Comparison of ENCODE assay signal across 14 mouse cellular contexts in the genomic region with DNA sequence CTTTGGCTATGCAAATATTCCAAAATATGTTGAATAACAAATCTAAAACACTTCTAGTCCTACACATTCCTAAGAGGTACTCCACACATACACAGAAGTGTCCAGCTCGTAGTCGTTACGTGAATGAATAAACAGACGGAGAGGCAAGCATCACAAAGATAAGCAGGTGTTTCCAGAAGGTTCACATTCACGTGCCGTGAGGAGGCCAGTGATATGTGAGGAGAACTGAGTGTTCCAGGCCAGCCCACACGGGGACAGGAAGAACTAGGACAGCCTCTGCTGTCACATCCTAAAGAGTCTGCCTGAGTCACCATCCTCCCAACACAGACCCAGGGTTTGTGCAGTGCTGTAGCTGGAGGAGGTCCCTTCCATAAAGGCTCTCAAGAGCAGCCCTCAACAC. TPM values are rescaled to one million over a fixed set of nuclear protein-coding genes. Genes with fewer than 3 reads are reported as not detected.
DNase-seq lines count a peak whose midpoint lies in the region; ATAC-seq and TF ChIP-seq lines count a peak whose summit lies in the region.
"Had no signal": no experiment of that assay in that cellular context is flagged by ENCODE, and none has a peak within 500 bp of the region (broad histone marks: within the 10 kb centered on the region; RNA-seq: fewer than 3 reads in every experiment).

No protein-coding gene starts in this region.

- peak; percentile 67 for DNase-seq in MEL (ENCODE audit: low read depth, low spot score)
- peak; percentile 68 for DNase-seq in c-Kit-positive CD71-positive TER-119-positive erythroid progenitor cells, embryonic 14.5 days (ENCODE audit: low spot score)
- no peak for DNase-seq in adrenal gland, adult 18-20 months (ENCODE audit: low spot score in 2 of 2)
- no peak for DNase-seq in forebrain, embryonic 10.5 days (ENCODE audit: extremely low spot score, low spot score)
- DNase-seq: adrenal gland, postnatal 25 days; cerebellum, adult 18-20 months; gastrocnemius, postnatal 36 days; thymus, adult 2 months had no signal

- no peak overlapping the region for H3K9ac ChIP-seq in heart, embryonic 14.5 days (ENCODE audit: low read length)
- H3K9ac ChIP-seq in heart, embryonic 11.5 days (ENCODE audit: low read depth, low read length), result no peak overlapping the region
- H3K9ac ChIP-seq in MEL (ENCODE audit: control insufficient read depth, low read depth, low read length, poor library complexity, severe bottlenecking), result no peak overlapping the region
- peak overlapping the region; percentile 13; the same call in 1 of the 2 replicates for H3K9ac ChIP-seq in lung, embryonic 16.5 days (ENCODE audit: low read length)

- H3K4me1 ChIP-seq in heart, embryonic 14.5 days (ENCODE audit: control insufficient read depth in 2 of 2, insufficient read depth in 2 of 2, low read length in 2 of 2), result peaks cover 4 to 6% of the 10 kb centered on the region in 2 experiments; a peak in 2 of 4 replicates
- H3K4me1 ChIP-seq in heart, embryonic 11.5 days (ENCODE audit: control insufficient read depth, insufficient read depth, low read length), result 0 out of 2 replicates have a peak, but pooled peaks cover 3% of the 10 kb centered on the region
- peaks cover 21 to 25% of the 10 kb centered on the region in 2 experiments for H3K4me1 ChIP-seq in MEL (ENCODE audit: control insufficient read depth in 1 of 2, insufficient read depth in 2 of 2, low read length in 2 of 2)
- H3K4me1 ChIP-seq in lung, embryonic 16.5 days (replicated peaks; ENCODE audit: control insufficient read depth, insufficient read depth, low read length), result peaks cover 34% of the 10 kb centered on the region
- H3K4me1 ChIP-seq in forebrain, embryonic 10.5 days, result no peaks in the 10 kb centered on the region

- peak; percentile 58; the same call in 1 of the 2 replicates for ATAC-seq in heart, embryonic 14.5 days (ENCODE audit: insufficient number of reproducible peaks, insufficient read depth, low FRiP score, low read depth)
- no peak for ATAC-seq in heart, embryonic 11.5 days (replicated peaks; ENCODE audit: insufficient number of reproducible peaks, low FRiP score, low TSS enrichment)
- ATAC-seq in lung, embryonic 16.5 days (ENCODE audit: low read depth), result peak; percentile 80
- ATAC-seq in activated CD4-positive, CD25-positive, alpha-beta regulatory T cell, adult 4 months, result no peak
- ATAC-seq: hindbrain, postnatal 0 days had no signal

- no peak overlapping the region for H3K4me2 ChIP-seq in heart, embryonic 14.5 days (ENCODE audit: low read length)
- no peak overlapping the region for H3K4me2 ChIP-seq in heart, embryonic 11.5 days
- no peak overlapping the region for H3K4me2 ChIP-seq in lung, embryonic 16.5 days (ENCODE audit: low read depth, low read length)

- H3K27me3 ChIP-seq in heart, embryonic 14.5 days (ENCODE audit: control insufficient read depth, insufficient read depth, low read length), result no peaks in the 10 kb centered on the region
- no peaks in the 10 kb centered on the region for H3K27me3 ChIP-seq in heart, embryonic 11.5 days (ENCODE audit: control insufficient read depth, insufficient read depth, low read length)
- no peaks in the 10 kb centered on the region for H3K27me3 ChIP-seq in MEL (ENCODE audit: control insufficient read depth in 1 of 2, insufficient read depth in 2 of 2, low read length in 2 of 2)
- H3K27me3 ChIP-seq in lung, embryonic 16.5 days (ENCODE audit: control insufficient read depth, insufficient read depth, low read depth, low read length), result no peaks in the 10 kb centered on the region
- no peaks in the 10 kb centered on the region for H3K27me3 ChIP-seq in forebrain, embryonic 10.5 days (ENCODE audit: poor library complexity, severe bottlenecking)

- no peak for TF ChIP-seq RAD21 in MEL (IDR thresholded peaks at IDR 0.05; ENCODE audit: low read depth, low read length)

- H3K4me3 ChIP-seq in heart, embryonic 14.5 days (ENCODE audit: control insufficient read depth in 1 of 2, insufficient read depth in 1 of 2, low read depth in 1 of 2, low read length in 2 of 2), result no peak overlapping the region
- no peak overlapping the region for H3K4me3 ChIP-seq in heart, embryonic 11.5 days (ENCODE audit: low read depth, low read length)
- peak overlapping the region in 1 of 2 experiments; percentile 13; a peak in 1 of 4 replicates for H3K4me3 ChIP-seq in MEL (ENCODE audit: control insufficient read depth in 1 of 2, insufficient read depth in 1 of 2, low read depth in 2 of 2, low read length in 2 of 2)
- H3K4me3 ChIP-seq in lung, embryonic 16.5 days (ENCODE audit: low read length), result no peak overlapping the region
- H3K4me3 ChIP-seq in forebrain, embryonic 10.5 days, result no peak overlapping the region

- no peak for TF ChIP-seq POLR2A in MEL (IDR thresholded peaks at IDR 0.05; ENCODE audit: control insufficient read depth in 1 of 2, insufficient read depth in 1 of 2, low read depth in 1 of 2, low read length in 2 of 2, poor library complexity in 1 of 2)

- no peaks in the 10 kb centered on the region for H3K9me3 ChIP-seq in heart, embryonic 14.5 days (ENCODE audit: control insufficient read depth, low read length)
- no peaks in the 10 kb centered on the region for H3K9me3 ChIP-seq in heart, embryonic 11.5 days (replicated peaks; ENCODE audit: control insufficient read depth, low read length)
- H3K9me3 ChIP-seq in MEL (replicated peaks; ENCODE audit: insufficient read depth, low read length), result no peaks in the 10 kb centered on the region
- H3K9me3 ChIP-seq in lung, embryonic 16.5 days (ENCODE audit: control insufficient read depth, low read length), result no peaks in the 10 kb centered on the region
- no peaks in the 10 kb centered on the region for H3K9me3 ChIP-seq in forebrain, embryonic 10.5 days

- TF ChIP-seq CTCF in MEL (IDR thresholded peaks at IDR 0.05 in 2 of 3, conservative IDR thresholded peaks at IDR 0.05 in 1 of 3; ENCODE audit: control insufficient read depth in 1 of 3, insufficient read depth in 1 of 3, low read depth in 2 of 3, low read length in 3 of 3, poor library complexity in 1 of 3, severe bottlenecking in 1 of 3), result no peak

- H3K36me3 ChIP-seq in heart, embryonic 14.5 days (ENCODE audit: control insufficient read depth, insufficient read depth, low read length), result no peaks in the 10 kb centered on the region
- H3K36me3 ChIP-seq in heart, embryonic 11.5 days (ENCODE audit: control insufficient read depth, insufficient read depth, low read length), result no peaks in the 10 kb centered on the region
- H3K36me3 ChIP-seq in MEL (ENCODE audit: control insufficient read depth in 1 of 2, insufficient read depth in 2 of 2, low read length in 2 of 2), result peaks cover 0 to 24% of the 10 kb centered on the region in 2 experiments; a peak in 2 of 4 replicates
- no peaks in the 10 kb centered on the region for H3K36me3 ChIP-seq in lung, embryonic 16.5 days (ENCODE audit: control insufficient read depth, insufficient read depth, low read length)
- H3K36me3 ChIP-seq in forebrain, embryonic 10.5 days (replicated peaks), result no peaks in the 10 kb centered on the region

- WGBS in heart, embryonic 14.5 days, result 21% methylated on average over 7 of the region's 7 CpGs
- 29% methylated on average over 7 of the region's 7 CpGs for WGBS in heart, embryonic 11.5 days (ENCODE audit: insufficient replicate concordance)
- 10% methylated on average over 7 of the region's 7 CpGs for WGBS in lung, embryonic 16.5 days
- 89% methylated on average over 7 of the region's 7 CpGs for WGBS in forebrain, embryonic 10.5 days

- H3K27ac ChIP-seq in heart, embryonic 14.5 days (replicated peaks in 1 of 2; ENCODE audit: control insufficient read depth in 1 of 2, insufficient read depth in 1 of 2, low read depth in 2 of 2, low read length in 2 of 2), result no peak overlapping the region
- no peak overlapping the region for H3K27ac ChIP-seq in heart, embryonic 11.5 days (ENCODE audit: low read depth, low read length)
- no peak overlapping the region for H3K27ac ChIP-seq in MEL (ENCODE audit: control insufficient read depth, low read depth, low read length)
- H3K27ac ChIP-seq in lung, embryonic 16.5 days (ENCODE audit: low read length), result peak overlapping the region; percentile 93
- no peak overlapping the region for H3K27ac ChIP-seq in forebrain, embryonic 10.5 days
- H3K27ac ChIP-seq: hindbrain, postnatal 0 days; kidney, postnatal 0 days had no signal

- TF ChIP-seq EP300 in MEL (IDR thresholded peaks at IDR 0.05; ENCODE audit: low read depth in 1 of 2, low read length in 2 of 2), result peak in 1 of 2 experiments; percentile 56; a peak in 2 of 4 replicates

- no peaks in the 10 kb centered on the region for H3K79me2 ChIP-seq in MEL (ENCODE audit: control insufficient read depth, insufficient read depth, low read length, poor library complexity)

TF ChIP-seq in MEL, 35 proteins besides CTCF, POLR2A, EP300 and RAD21 (continues in another document):
- TF ChIP-seq KAT2A (conservative IDR thresholded peaks at IDR 0.05; ENCODE audit: low read depth, low read length) (no peak), UBTF (IDR thresholded peaks at IDR 0.05; ENCODE audit: borderline replicate concordance, insufficient read depth, low read depth, low read length) (no peak), RCOR1 (IDR thresholded peaks at IDR 0.05; ENCODE audit: low read depth, low read length) (0 out of 2 replicates have a peak, but pooled peaks have one; percentile 10), MYC (IDR thresholded peaks at IDR 0.05; ENCODE audit: low read depth, low read length) (no peak), MAZ (IDR thresholded peaks at IDR 0.05; ENCODE audit: low read depth, low read length) (0 out of 2 replicates have a peak, but pooled peaks have one; percentile 12), HCFC1 (IDR thresholded peaks at IDR 0.05; ENCODE audit: low read depth, low read length) (no peak), E2F4 (IDR thresholded peaks at IDR 0.05; ENCODE audit: borderline replicate concordance, low read depth, low read length) (no peak), TAL1 (IDR thresholded peaks at IDR 0.05; ENCODE audit: low read length) (peak; percentile 47), NRF1 (IDR thresholded peaks at IDR 0.05; ENCODE audit: insufficient read depth, low read depth, low read length, poor library complexity, severe bottlenecking) (no peak), SMC3 (IDR thresholded peaks at IDR 0.05; ENCODE audit: low read depth, low read length) (peak; percentile 7; the same call in 1 of the 2 replicates)

RNA-seq across cellular contexts. Expression of gene Hopx, which starts 36.2 kb away (rescaled TPM):
- polyA plus RNA-seq in heart, embryonic 14.5 days (2014; fragmentation: Nextera tagmentation; extraction: Ambion mirVana), result 30.1 and 34.0 TPM in 2 replicates
- 13.0 and 19.7 TPM in 2 replicates for polyA plus RNA-seq in heart, embryonic 11.5 days (2014; fragmentation: Nextera tagmentation; extraction: Ambion mirVana)
- total RNA-seq in MEL (2012; rRNA removed), result 42.3 and 43.4 TPM in 2 replicates
- polyA plus RNA-seq in MEL (2012; ENCODE audit: insufficient read depth in 1 of 2, insufficient read length in 2 of 2, low read depth in 1 of 2, low replicate concordance in 2 of 2, missing spikeins in 1 of 2), result 10 to 100 TPM in 1 of 2 experiments, not detected in 1; 26.8 TPM
- polyA plus RNA-seq in lung, embryonic 16.5 days (2015; fragmentation: Nextera tagmentation; extraction: Ambion mirVana), result 13.6 and 18.1 TPM in 2 replicates
- total RNA-seq in adrenal gland, adult 18-20 months (2021), result 1 to 10 TPM; 2.4 to 3.3 TPM
- 10 to 100 TPM; 17.5 to 20.6 TPM for polyA plus RNA-seq in activated CD4-positive, CD25-positive, alpha-beta regulatory T cell, adult 4 months (2017; shearing (Covaris generic))
- polyA plus RNA-seq in forebrain, embryonic 10.5 days (2016; fragmentation: Nextera tagmentation; extraction: Ambion mirVana), result 0.23 and 0.55 TPM in 2 replicates

Comparison
In these comparisons a context has a peak if more than half of its experiments do, and no peak if none do; other contexts are left out.
1. ATAC-seq: peak in heart, embryonic 14.5 days (single experiment) and lung, embryonic 16.5 days (single experiment); none in heart, embryonic 11.5 days (single experiment) and activated CD4-positive, CD25-positive, alpha-beta regulatory T cell, adult 4 months (single experiment).
2. DNase-seq: peak in MEL (single experiment) and c-Kit-positive CD71-positive TER-119-positive erythroid progenitor cells, embryonic 14.5 days (single experiment); none in adrenal gland, adult 18-20 months (0 of 2) and forebrain, embryonic 10.5 days (single experiment).